Mouse (Mus musculus) brain, embryonic 18.5 days (tissue): ENCODE measurements around the gene Pcyt2.
A peak's percentile ranks its signal among the peaks of the same experiment; 100 is the strongest.

Experiments used
- DNase-seq: peaks from one replicate; pipeline ENCODE4 v3.0.0-alpha.2; 2012; ENCODE audit warnings: low read depth, low spot score

Gene Pcyt2

DNA sequence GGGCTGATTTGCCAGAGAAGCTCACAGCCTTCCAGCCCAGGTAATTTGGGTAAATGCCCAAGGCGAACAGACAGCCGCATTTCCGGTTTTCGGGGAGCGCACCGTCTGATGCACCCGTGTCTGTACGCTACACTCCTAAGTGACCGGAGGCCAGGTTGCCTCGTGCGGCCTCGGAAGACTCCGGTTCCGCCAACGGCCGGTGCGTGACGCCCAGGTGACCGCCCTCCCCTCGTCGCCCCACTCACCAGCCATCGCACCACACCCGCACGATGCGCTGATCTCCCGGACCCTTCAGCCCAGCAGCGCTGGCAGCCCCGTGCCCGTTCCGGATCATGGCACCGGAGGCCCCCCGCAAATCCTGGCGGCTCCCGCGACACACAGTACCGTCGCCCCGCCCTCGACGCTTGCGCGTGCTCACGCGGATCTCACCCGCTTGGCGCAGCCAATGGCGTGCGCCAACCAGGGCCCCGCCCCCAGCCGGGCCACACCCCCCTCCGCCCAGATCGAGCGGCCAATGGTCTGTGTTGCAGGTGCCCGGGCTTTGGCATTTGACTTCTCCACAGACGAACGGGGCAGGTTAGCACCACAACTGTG is at the start of gene Pcyt2:
TSS of gene Pcyt2 (minus strand) at position 418 of the 594 bp plus-strand sequence.
- DNase-seq: peak; percentile 76

DNA sequence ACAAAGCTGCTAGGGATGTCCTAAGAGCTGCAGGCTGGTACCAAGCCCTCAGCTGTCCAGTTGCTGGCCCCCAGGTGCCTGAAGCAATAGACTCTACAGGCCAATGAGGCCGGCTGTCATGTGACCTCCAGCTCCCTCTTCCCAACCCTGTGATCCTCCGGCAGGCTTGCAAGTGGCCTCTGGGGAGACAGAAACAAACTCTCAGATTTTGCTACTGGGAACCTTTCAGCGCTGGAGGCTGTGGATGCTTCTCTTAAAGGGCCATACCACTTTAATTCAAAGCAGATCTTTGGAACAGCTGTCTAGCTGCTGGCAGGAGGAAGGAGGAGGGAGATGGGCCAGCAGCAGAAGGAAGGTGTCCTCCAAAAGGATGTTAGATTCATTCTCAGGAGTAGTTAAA is 48.9 kb upstream of the Pcyt2 start:
- no peak for DNase-seq

DNA sequence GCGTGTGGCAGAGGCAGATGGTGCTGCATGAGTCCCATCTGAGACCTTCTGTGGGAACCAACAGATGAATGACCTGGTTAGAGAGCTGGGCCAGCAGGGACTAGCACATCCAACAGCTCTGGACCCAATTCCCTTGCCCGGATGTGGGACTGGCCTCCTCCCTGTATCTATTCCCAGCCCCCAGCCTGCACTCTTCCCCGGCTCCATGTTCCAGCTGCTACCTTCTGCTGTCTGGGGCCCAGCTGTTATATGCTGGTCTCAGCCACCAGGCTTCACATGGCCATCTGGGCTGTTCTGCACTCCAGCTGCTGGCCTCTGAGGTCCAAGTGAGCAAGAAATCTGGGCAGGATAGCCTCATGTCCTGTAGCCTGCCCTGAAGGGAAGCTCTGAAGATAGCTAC is 47.7 kb upstream of the Pcyt2 start:
- no peak for DNase-seq

DNA sequence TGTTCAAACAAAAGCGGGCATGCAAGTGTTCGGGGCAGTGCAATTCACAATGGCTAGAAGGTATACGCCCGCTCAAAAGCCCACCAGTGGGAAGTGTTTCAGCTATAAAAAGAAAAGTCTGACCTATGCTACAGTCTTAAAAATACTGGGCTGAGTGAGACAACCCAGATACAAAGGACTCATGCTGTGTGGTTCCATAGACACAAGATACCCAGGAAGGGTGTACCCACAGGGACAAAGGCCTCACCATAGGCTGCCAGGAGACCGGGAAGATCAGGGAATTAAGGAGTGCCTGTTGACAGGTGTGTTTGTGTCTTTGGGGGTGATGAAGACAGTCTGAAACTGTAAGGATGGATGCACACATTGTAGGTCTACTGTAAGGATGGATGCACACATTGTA is 46.0 kb upstream of the Pcyt2 start:
- DNase-seq: no peak

DNA sequence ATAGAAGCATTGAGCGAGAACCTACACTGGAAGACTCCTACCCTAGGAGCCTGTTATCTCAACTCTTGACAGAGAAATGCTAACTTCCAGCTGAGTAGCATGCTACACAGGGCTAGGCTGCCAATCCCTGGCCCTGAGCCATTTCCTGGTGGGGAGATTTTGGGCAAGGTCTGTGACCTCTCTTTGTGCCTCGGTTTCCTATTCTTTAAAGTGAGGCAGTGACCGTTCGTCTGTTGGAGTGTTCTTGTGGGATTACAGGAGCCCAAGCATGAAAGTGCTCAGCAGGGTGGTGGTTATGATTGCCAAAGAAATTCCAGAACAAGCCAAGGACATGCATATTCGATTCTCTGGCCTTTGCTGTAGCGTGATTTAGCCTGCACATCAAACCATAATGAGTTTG is 45.0 kb upstream of the Pcyt2 start:
- no peak for DNase-seq

- DNase-seq: no peak
Observed at GRCm38 (mm10) chr11:120661076-120661460, 43.3 kb upstream of the Pcyt2 start, which contains the start of gene Notum. Notum (minus strand) TSS chr11:120661175.

- no peak for DNase-seq
Observed at GRCm38 (mm10) chr11:120660301-120661075, 42.8 kb upstream of the Pcyt2 start.

DNA sequence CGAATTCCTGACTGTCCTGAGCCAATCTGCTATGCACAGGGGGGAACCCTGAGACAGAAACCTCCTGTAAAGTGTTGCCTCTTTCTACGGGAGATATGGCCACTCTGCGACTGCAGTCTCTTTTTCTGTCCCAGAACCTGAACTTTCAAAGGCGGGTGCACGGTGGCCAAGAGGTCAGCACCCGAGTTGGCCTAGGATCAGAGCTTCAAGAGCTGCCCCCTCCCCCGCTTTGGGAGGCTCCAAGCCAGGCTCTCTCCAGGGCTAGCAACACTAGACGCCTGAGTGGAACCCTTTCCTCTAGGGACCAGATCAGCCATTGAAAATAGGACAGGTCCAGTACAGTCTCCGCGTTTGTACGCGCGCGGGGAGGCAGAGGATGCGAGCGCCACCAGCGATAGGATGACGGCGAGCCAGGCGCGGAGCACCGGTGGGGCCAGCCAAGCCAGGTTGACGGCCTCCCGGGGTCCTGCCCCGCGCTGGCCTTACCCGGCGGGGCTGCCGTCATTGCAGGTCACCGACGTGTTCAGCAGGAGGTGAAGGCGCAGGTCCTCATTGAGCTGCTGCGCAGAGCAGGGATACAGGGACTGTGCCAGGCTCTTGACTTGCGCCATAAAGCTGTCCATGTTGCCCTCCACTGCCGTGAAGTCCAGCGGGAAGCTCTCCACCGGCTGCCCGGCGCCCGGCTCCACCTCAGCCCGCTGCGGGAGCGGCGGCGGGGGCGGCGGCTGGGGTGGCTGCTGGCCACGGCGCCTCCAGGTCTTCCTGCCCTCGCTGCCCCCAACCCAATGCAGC is 42.0 kb upstream of the Pcyt2 start:
- DNase-seq: no peak

DNA sequence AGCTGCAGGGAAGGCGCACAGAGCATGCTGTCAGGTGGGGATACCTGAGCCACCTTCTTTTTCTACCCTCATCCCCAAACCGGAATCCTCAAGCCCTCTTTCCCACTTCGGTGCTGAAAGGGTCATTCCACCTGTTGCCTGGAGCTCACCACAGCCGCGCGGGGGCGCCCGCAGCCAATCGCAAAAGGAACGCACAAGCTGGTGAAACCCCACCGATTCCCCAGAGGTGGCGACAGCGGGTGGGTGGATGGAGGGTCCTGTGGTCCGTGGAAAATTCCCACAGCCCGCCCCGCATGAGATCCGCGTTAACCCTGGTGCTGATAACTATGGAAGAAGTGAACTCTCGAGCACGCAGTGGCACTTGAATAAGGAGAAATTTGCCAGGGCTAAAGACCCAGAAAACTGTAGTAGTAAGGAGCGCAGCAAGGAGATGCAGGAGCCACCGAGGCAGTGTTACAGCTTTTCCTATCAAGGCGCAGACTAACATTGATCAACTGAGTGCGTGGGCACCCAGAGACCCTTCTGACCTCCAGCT is 41.2 kb upstream of the Pcyt2 start:
- DNase-seq: no peak

DNA sequence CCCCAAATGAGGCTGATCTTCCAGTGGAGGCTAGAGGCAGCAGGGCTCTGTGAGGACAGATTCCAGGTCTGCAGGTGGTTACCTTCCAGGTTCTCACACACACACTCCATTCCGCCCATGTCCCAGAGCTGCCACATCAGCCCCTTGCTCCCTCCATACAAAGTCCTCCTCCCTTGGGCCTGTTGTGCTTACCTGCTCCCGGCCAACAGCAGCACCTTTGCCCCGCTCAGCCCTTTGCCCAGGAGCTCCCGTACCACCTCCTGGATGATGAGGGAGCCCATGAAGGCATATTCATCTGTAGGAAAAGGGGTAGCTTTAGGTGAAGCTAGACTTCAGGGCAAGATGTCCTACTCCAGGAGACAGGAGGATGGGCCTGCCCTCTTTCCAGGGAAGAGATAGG is 39.6 kb upstream of the Pcyt2 start:
- DNase-seq: no peak

DNA sequence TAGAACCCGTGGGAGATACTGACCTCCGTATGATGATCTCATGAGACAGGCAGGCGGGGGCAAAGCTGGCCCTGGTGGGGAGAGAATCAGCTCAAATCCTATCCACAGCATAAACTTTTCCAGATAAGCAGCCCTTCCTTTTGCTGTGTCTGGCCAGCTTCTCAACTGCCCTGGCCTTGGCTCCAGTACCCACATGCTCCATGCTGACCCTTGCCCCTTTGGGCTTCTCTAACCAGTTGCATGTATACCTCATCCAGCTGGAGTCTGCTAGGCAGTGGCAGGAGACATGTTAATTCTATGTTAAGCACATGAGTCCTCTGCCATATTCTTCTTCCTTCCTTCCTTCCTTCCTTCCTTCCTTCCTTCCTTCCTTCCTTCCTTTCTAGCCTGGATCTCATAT is 37.0 kb upstream of the Pcyt2 start:
- DNase-seq: no peak

- no peak for DNase-seq
Observed at GRCm38 (mm10) chr11:120651872-120652271, 34.1 kb upstream of the Pcyt2 start.

DNA sequence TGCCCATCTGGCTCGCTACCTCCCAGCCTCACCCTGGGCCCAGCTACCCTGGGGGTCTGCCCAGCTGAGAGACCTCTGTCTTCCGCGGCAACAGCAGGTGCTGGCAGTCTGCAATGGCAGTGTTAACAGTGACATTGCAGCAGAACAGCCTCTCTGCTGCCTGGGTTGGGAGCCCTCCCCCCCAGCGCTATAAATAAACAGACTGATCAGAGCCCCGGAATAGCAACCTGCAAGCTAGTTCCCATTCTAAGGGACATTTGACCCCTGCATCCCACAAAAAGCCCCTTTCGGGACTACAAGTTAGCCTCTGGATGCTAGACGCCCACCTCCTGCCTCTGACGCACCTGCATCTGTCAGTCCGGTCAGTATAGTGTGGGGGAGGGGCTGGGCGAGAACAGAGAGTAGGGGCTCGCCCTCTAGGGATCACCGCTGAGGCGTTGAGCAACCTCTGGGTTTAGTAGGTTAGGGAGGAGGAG is 30.3 kb upstream of the Pcyt2 start, which contains the start of gene Myadml2:
TSS of gene Myadml2 (minus strand) at position 158 of the 476 bp plus-strand sequence.
- no peak for DNase-seq

GRCm38 (mm10) chr11:120647047-120647830 is 29.5 kb upstream of the Pcyt2 start:
- DNase-seq: no peak

GRCm38 (mm10) chr11:120643601-120643987 is 25.9 kb upstream of the Pcyt2 start, which contains the start of gene Pycr1:
Pycr1 (minus strand) TSS chr11:120643769.
- peak; percentile 84 for DNase-seq

GRCm38 (mm10) chr11:120642939-120643600 is 25.3 kb upstream of the Pcyt2 start:
- DNase-seq: no peak

- no peak for DNase-seq
Observed at GRCm38 (mm10) chr11:120641869-120642268, 24.1 kb upstream of the Pcyt2 start.

- DNase-seq: no peak
Observed at GRCm38 (mm10) chr11:120641255-120641654, 23.5 kb upstream of the Pcyt2 start.

DNA sequence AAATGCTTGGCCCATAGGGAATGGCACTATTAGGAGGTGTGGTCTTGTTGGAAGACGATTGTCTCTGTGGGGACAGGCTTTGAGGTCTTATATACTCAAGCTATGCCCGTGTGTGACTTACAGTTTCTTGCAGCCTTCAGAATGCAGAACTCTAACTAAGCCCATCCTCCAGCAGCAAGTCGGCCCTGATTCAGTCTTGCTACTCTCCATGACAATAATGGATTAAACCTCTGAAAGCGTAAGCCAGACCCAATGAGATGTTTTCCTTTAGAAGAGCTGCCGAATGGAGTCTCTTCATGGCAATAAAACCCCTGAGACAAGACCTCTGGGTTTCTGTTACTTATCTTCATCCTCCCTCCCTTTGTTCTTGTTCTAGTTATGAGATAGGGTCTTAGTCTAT is 17.1 kb upstream of the Pcyt2 start:
- no peak for DNase-seq

- peak; percentile 87 for DNase-seq
Observed at GRCm38 (mm10) chr11:120633520-120634343, 16.0 kb upstream of the Pcyt2 start, which contains the start of gene Mafg. Mafg (minus strand) TSS chr11:120633600.
